Mouse (Mus musculus) left cerebral cortex, adult 2 months (tissue): ENCODE measurements around the gene Carhsp1. TPM values are rescaled to one million over a fixed set of nuclear protein-coding genes. Genes with fewer than 3 reads are reported as not detected.

ENCODE experiments used
- DNase-seq, 2 experiments: peaks; one replicate each; pipeline ENCODE4 v3.0.0; 2021 to 2022; ENCODE audit warnings: low spot score in 2 of 2, mixed read lengths in 1 of 2; ENCODE audit errors: extremely low spot score in 1 of 2
- H3K27ac ChIP-seq: fragments of 200-600 bp; 2 replicates; pipeline ENCODE4 v1.8.1; 2022
- H3K4me3 ChIP-seq: fragments of 200-600 bp; 2 replicates; pipeline ENCODE4 v1.8.1; 2022
- CTCF ChIP-seq: fragments of 200-600 bp; IDR thresholded peaks from 2 replicates; pipeline ENCODE4 v1.8.1; 2022; ENCODE audit warnings: antibody characterized with exemption, mild to moderate bottlenecking, moderate library complexity
- intact Hi-C: fragments of 180-260 bp; cut with DNase I; formaldehyde crosslinking; loops from one replicate; pipeline ENCODE4 v1.15.1; 2025
- total RNA-seq, 2 experiments: library from RNA; stranded (reverse); gene quantifications; 2 replicates each; pipeline ENCODE4 v1.2.3; 2021

Gene Carhsp1
- total RNA-seq, 2 experiments from 2014 or later: 11.2 to 16.4 TPM

DNA sequence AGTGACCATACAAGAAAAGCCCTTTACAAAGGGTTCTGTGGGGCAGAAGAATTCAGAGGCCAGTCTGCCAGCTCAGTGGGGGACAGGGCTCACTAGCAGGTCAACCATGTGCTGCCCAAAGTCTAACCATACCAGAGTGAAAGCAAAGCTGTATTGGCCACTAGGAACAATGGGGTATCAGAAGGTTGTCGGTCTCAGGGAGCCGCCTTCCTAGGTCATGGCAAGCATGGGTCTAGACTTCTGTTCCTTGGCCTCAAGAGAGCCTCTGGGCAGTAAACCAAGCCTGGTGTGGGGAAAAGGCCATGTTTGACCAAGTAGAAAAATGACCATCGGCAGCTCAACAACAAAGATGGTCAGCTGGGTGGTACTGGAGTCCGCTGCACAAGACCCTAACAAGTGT lies 13.2 kb downstream of the Carhsp1 start:
- intact Hi-C loops: no loop called here
- Histone ChIP-seq H3K27ac (no peak overlapping the region), H3K4me3 (no peak overlapping the region)
- DNase-seq: no peak
- no peak for TF ChIP-seq CTCF

DNA sequence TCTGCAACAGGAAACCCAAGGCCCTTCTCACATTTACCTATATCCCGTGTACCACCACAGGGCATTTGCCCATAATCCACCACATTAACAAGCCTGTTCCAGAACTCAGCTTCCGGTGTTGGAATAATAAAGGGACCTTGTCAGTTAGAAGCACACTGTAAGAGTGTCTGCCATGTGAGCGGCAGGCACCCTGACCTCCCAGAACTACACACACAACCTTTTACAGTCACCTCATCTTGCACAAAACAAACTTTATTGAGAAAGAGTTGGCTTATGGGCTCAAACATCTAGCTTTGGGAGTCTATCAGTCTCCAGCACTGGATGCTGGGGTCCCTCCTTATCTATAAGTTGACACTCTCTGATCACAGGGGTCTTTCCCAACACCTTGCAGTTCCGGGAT lies 13.6 kb downstream of the Carhsp1 start:
- intact Hi-C loops: no loop called here
- no peak for DNase-seq
- Histone ChIP-seq H3K27ac (no peak overlapping the region), H3K4me3 (no peak overlapping the region)
- TF ChIP-seq CTCF: no peak

DNA sequence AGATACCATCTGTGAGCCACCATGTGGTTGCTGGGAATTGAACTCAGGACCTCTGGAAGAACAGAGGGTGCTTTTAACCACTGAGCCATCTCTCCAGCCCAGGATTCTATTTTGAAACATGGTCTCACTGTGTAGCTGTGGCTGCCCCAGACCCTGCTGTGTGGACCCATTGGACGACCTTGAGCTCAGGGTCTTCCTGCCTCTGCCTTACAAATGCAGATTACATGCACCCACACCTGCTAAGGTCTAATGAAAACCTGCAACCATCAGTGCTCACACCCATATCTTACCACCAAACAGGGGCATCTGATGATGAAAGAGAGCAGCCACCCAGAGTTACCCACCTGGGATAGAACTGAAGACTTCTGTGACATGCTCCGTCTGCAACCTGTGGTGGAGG lies 15.7 kb downstream of the Carhsp1 start:
- DNase-seq: no peak
- TF ChIP-seq CTCF: no peak
- intact Hi-C loops: no loop called here
- Histone ChIP-seq H3K4me3 (no peak overlapping the region), H3K27ac (no peak overlapping the region)

DNA sequence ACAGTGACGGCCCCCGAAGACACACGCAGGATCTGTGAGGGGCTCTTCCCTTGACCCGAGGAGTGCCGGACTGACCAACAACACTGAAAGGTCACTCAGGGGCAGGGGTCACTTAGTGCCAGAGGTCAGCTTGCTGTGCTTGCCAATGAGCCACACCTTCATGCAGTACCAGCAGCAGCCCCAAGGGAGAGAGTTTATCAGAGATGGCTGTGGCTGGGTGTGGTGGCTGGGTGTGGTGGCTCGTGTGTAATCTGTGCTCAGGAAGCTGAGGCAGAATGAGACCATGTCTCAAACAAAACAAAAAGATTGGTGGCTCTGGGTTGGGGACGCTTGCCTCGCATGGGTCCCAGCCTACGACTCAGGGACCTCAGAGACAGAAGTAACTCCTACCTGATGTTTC lies 16.4 kb downstream of the Carhsp1 start:
- DNase-seq: no peak
- H3K4me3 ChIP-seq: no peak overlapping the region
- no peak overlapping the region for H3K27ac ChIP-seq
- intact Hi-C loops: no loop called here
- TF ChIP-seq CTCF: no peak

- no peak overlapping the region for H3K27ac ChIP-seq
Measured at GRCm38 (mm10) chr16:8655108-8655507, 16.8 kb downstream of the Carhsp1 start.

GRCm38 (mm10) chr16:8650007-8650406 lies 21.9 kb downstream of the Carhsp1 start:
- Histone ChIP-seq H3K4me3 (no peak overlapping the region), H3K27ac (no peak overlapping the region)
- no peak for DNase-seq
- intact Hi-C loops: no loop called here
- no peak for TF ChIP-seq CTCF

More at GRCm38 (mm10) chr16:8655108-8655507, 16.8 kb downstream of the Carhsp1 start:
- no peak overlapping the region for H3K4me3 ChIP-seq
- TF ChIP-seq CTCF: no peak
- no peak for DNase-seq
- intact Hi-C loops: no loop called here

DNA sequence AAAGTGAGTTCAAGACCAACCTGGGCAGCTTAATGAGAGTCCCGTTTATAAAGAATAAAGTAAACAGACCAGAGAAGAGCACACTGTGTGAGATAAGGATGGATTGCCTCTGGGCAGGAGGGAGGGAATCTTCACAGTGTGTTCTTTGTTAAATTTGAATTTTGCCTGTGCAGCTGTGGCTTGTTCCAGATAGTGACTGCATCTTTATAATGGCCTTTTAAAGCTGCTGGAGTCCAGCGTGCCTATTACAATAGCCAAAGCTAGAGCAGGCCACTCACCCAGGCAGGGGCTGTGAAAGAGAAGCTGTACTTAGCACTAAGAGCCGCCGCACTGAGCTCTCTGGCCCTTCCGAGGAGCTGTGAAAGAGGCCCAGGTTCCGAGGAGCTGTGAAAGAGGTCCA lies 26.4 kb downstream of the Carhsp1 start:
- DNase-seq: no peak
- intact Hi-C loops: loop anchor here (2.0 kb wide), 1 partner anchor 27 kb away; the partner anchor contains the start of gene Carhsp1
- H3K27ac ChIP-seq: peak overlapping the region; percentile 24; the same call in 1 of the 2 replicates
- no peak overlapping the region for H3K4me3 ChIP-seq
- no peak for TF ChIP-seq CTCF

GRCm38 (mm10) chr16:8643855-8644254 lies 28.1 kb downstream of the Carhsp1 start:
- DNase-seq: no peak
- intact Hi-C loops: loop anchor here (2.0 kb wide), 1 partner anchor 29 kb away; the partner anchor contains the start of gene Carhsp1
- Histone ChIP-seq H3K27ac (no peak overlapping the region), H3K4me3 (no peak overlapping the region)
- peak; percentile 82 for TF ChIP-seq CTCF

DNA sequence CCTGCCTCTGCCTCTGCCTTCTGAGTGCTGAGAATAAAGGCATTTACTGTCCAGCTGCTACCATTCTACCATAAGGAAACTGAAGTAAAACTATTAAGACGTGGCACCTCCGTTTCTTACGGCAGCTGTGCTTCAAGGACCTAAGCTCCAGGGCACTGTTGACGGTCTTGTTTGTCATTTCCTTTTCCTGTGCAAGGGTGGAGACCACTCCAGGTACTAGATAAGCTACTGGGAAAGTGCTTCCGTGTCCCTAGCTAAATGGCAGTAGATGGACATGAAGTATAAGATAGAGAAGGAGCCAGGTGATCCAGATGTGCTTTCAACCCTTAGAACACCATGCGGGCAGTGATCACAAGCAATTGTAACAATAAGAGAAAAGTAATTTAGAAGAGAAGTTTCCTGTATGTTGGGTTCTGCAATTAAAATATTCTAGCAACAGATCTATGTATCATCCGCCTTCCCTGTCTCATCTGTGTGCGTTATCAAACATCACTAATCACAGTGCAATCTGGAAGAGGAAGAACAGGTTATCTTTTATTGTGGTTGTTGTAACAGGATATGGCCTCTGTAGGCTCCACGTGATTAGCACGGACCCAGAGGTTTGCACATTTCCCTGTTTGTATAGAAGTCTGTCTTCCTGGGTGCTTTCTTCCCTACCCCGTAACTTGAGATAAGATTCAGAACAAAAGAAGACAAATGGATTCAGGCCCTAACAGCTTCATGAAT lies 32.3 kb downstream of the Carhsp1 start:
- intact Hi-C loops: loop anchor here (10.0 kb wide), 1 partner anchor 145 kb away; no protein-coding TSS in a partner anchor
- H3K27ac ChIP-seq: no peak overlapping the region
- no peak for DNase-seq
- TF ChIP-seq CTCF: no peak
- H3K4me3 ChIP-seq: no peak overlapping the region

DNA sequence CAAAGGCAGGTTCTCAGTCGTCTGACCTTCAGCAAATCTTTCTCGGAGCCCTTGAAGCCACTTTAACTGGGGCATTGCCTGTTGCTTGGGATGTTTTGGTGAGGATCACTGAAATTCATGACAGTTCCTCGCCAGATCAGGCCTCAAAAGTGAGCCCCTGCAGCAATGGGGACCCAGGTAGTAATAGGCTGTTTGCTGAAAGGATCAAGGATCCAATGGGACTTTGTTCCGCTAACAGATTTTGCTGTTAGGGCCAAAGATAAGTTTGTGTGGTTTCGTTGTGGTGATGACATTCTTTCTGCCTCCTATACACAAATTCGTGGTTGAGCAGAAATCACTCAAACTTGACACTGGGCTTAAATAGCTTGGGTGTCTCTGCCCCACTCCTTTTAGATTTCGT lies 33.8 kb downstream of the Carhsp1 start:
- Histone ChIP-seq H3K27ac (peak overlapping the region; percentile 88), H3K4me3 (peak overlapping the region; percentile 59)
- no peak for DNase-seq
- TF ChIP-seq CTCF: no peak
- intact Hi-C loops: loop anchor here (10.0 kb wide), 1 partner anchor 143 kb away; no protein-coding TSS in a partner anchor

DNA sequence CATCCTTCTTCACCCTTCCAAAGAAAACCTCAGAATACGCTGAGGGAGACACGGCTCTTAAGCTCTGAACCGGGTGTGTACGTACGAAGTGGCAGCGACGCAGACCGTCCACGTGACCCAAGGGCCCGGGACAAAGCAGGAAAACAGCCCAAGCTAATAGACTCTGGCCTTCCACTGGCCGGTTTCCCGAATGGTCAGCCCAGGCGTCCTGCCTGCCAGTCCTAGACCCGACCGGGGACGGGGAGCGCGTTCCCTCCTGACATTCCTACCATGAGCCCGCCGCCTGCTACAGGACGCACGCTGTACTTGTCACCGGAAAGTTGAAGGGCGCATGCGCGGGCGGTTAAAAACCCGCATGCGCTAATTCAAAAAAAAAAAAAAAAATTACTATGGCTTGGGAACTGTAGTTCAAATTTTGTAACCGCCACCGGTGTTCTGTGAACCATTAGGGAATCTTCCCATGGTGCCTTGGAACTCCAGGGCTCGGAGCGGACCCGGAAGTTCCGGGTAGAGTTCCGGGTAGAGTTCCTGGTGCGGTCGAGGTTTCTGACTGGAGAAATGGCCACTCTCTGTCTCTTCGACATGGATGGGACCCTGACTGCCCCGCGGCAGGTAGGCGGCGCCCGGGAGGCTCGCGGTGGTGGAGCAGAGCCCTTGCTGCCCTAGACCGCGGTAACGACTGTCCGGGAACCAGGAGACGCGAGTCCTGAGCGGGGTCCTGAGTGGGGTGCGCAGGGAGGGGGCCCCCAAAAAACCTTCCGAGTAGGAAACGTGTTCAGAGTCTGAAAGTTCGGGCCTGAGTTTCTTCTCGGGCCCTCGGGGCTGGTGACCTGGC lies 34.5 kb downstream of the Carhsp1 start, which contains the start of the genes Pmm2 and Tmem186:
TSS of gene Pmm2 (plus strand) at position 458 of the 835 bp plus-strand sequence.
TSS of gene Tmem186 (minus strand) at position 496 of the 835 bp plus-strand sequence.
- H3K4me3 ChIP-seq: peak within 1 kb of the TSS; percentile 59
- intact Hi-C loops: loop anchor here (10.0 kb wide), 1 partner anchor 143 kb away; no protein-coding TSS in a partner anchor
- DNase-seq: peak; percentile 84 to 87
- peak within 1 kb of the TSS; percentile 88 for H3K27ac ChIP-seq
- TF ChIP-seq CTCF: no peak; the same call in 1 of the 2 replicates

DNA sequence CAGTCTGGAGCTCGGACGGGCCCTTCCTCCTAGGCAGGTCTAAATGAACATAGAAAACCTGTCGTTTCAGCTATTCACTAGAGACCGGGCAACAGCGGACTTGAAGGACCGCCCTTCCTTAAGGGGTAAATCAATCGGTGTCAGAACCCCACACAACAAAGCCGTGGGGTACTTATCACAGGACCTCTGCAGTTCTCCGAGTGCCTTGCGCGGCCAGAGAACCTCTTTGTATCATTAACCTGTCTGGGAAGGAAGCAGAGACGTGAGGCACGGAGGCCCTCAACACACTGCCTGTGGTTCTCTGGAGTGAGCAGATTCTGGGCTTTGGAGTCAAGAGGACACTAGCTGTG lies 35.1 kb downstream of the Carhsp1 start:
- intact Hi-C loops: loop anchor here (10.0 kb wide), 1 partner anchor 142 kb away; no protein-coding TSS in a partner anchor

More for the DNA sequence above, 35.1 kb downstream of the Carhsp1 start:
- no peak for TF ChIP-seq CTCF
- peak overlapping the region; percentile 88 for H3K27ac ChIP-seq
- no peak for DNase-seq
- H3K4me3 ChIP-seq: peak overlapping the region; percentile 59
